Mouse (Mus musculus): ENCODE measurements around the gene BC067074. TPM values are rescaled to one million over a fixed set of nuclear protein-coding genes. Genes with fewer than 3 reads are reported as not detected.

BC067074 gene
- polyA plus RNA-seq, 1 experiment from 2014 or later, result 3.5 TPM

- no peak overlapping the region for H3K4me2 ChIP-seq
- H3K4me1 ChIP-seq, result peaks cover 2% of the 10 kb centered on the region; the same call in 1 of the 2 replicates
- no peak for ATAC-seq (ENCODE audit: insufficient read depth, low FRiP score, low read depth)
- H3K4me3 ChIP-seq (replicated peaks), result no peak overlapping the region
- peaks cover 4% of the 10 kb centered on the region; the same call in 1 of the 2 replicates for H3K36me3 ChIP-seq
- no peak overlapping the region for H3K9ac ChIP-seq
- no peak overlapping the region for H3K27ac ChIP-seq
- no peaks in the 10 kb centered on the region for H3K27me3 ChIP-seq (replicated peaks)
- H3K9me3 ChIP-seq, result no peaks in the 10 kb centered on the region
- WGBS, result 44% methylated on average over 7 of the region's 7 CpGs
Measured at GRCm38 (mm10) chr13:113332256-113332655, 39.3 kb downstream of the BC067074 start.

GRCm38 (mm10) chr13:113333374-113333773, 40.4 kb downstream of the BC067074 start:
- Histone ChIP-seq H3K9me3 (no peaks in the 10 kb centered on the region), H3K4me1 (peaks cover 2% of the 10 kb centered on the region; the same call in 1 of the 2 replicates), H3K4me3 (replicated peaks) (no peak overlapping the region), H3K4me2 (no peak overlapping the region), H3K27ac (no peak overlapping the region), H3K27me3 (replicated peaks) (no peaks in the 10 kb centered on the region), H3K36me3 (peaks cover 4% of the 10 kb centered on the region; the same call in 1 of the 2 replicates), H3K9ac (no peak overlapping the region)
- ATAC-seq (ENCODE audit: insufficient read depth, low FRiP score, low read depth), result no peak
- WGBS, result 82% methylated on average over 6 of the region's 6 CpGs

- 70% methylated on average over 5 of the region's 5 CpGs for WGBS
- H3K27ac ChIP-seq, result no peak overlapping the region
- no peaks in the 10 kb centered on the region for H3K9me3 ChIP-seq
- H3K9ac ChIP-seq, result no peak overlapping the region
- H3K4me1 ChIP-seq, result peaks cover 2% of the 10 kb centered on the region; the same call in 1 of the 2 replicates
- no peak overlapping the region for H3K4me2 ChIP-seq
- H3K4me3 ChIP-seq (replicated peaks), result no peak overlapping the region
- no peak for ATAC-seq (ENCODE audit: insufficient read depth, low FRiP score, low read depth)
- peaks cover 4% of the 10 kb centered on the region; the same call in 1 of the 2 replicates for H3K36me3 ChIP-seq
- no peaks in the 10 kb centered on the region for H3K27me3 ChIP-seq (replicated peaks)
Measured at GRCm38 (mm10) chr13:113333931-113334330, 41.0 kb downstream of the BC067074 start.

GRCm38 (mm10) chr13:113334773-113335172, 41.8 kb downstream of the BC067074 start:
- Histone ChIP-seq H3K4me2 (no peak overlapping the region), H3K4me1 (peaks cover 2% of the 10 kb centered on the region; the same call in 1 of the 2 replicates), H3K4me3 (replicated peaks) (no peak overlapping the region), H3K27ac (no peak overlapping the region), H3K36me3 (peaks cover 4% of the 10 kb centered on the region; the same call in 1 of the 2 replicates), H3K9me3 (no peaks in the 10 kb centered on the region), H3K9ac (no peak overlapping the region), H3K27me3 (replicated peaks) (no peaks in the 10 kb centered on the region)
- ATAC-seq (ENCODE audit: insufficient read depth, low FRiP score, low read depth), result no peak
- WGBS, result 76% methylated on average over 4 of the region's 4 CpGs

GRCm38 (mm10) chr13:113337223-113337858, 44.4 kb downstream of the BC067074 start:
- 61% methylated on average over 6 of the region's 6 CpGs for WGBS
- H3K27ac ChIP-seq, result no peak overlapping the region
- no peaks in the 10 kb centered on the region for H3K36me3 ChIP-seq
- H3K4me3 ChIP-seq (replicated peaks), result no peak overlapping the region
- H3K4me1 ChIP-seq, result peaks cover under 1% of the 10 kb centered on the region; the same call in 1 of the 2 replicates
- no peak overlapping the region for H3K4me2 ChIP-seq
- no peaks in the 10 kb centered on the region for H3K27me3 ChIP-seq (replicated peaks)
- no peak overlapping the region for H3K9ac ChIP-seq
- no peak for ATAC-seq (ENCODE audit: insufficient read depth, low FRiP score, low read depth)
- no peaks in the 10 kb centered on the region for H3K9me3 ChIP-seq

GRCm38 (mm10) chr13:113340644-113341043, 47.7 kb downstream of the BC067074 start:
- no peaks in the 10 kb centered on the region for H3K36me3 ChIP-seq
- no peak overlapping the region for H3K9ac ChIP-seq
- H3K4me2 ChIP-seq, result no peak overlapping the region
- H3K4me3 ChIP-seq (replicated peaks), result no peak overlapping the region
- H3K9me3 ChIP-seq, result no peaks in the 10 kb centered on the region
- H3K27me3 ChIP-seq (replicated peaks), result no peaks in the 10 kb centered on the region
- WGBS, result 61% methylated on average over 2 of the region's 2 CpGs
- no peaks in the 10 kb centered on the region for H3K4me1 ChIP-seq
- ATAC-seq (ENCODE audit: insufficient read depth, low FRiP score, low read depth), result no peak
- H3K27ac ChIP-seq, result no peak overlapping the region

GRCm38 (mm10) chr13:113341161-113341560, 48.2 kb downstream of the BC067074 start:
- Histone ChIP-seq H3K4me1 (no peaks in the 10 kb centered on the region), H3K36me3 (no peaks in the 10 kb centered on the region), H3K27ac (no peak overlapping the region), H3K27me3 (replicated peaks) (no peaks in the 10 kb centered on the region), H3K9ac (no peak overlapping the region), H3K4me3 (replicated peaks) (no peak overlapping the region), H3K4me2 (no peak overlapping the region), H3K9me3 (no peaks in the 10 kb centered on the region)
- no peak for ATAC-seq (ENCODE audit: insufficient read depth, low FRiP score, low read depth)

GRCm38 (mm10) chr13:113342355-113342919, 49.5 kb downstream of the BC067074 start:
- ATAC-seq (ENCODE audit: insufficient read depth, low FRiP score, low read depth), result no peak
- Histone ChIP-seq H3K4me1 (no peaks in the 10 kb centered on the region), H3K4me2 (no peak overlapping the region), H3K36me3 (no peaks in the 10 kb centered on the region), H3K27ac (no peak overlapping the region), H3K9ac (no peak overlapping the region), H3K9me3 (no peaks in the 10 kb centered on the region), H3K27me3 (replicated peaks) (no peaks in the 10 kb centered on the region), H3K4me3 (replicated peaks) (no peak overlapping the region)
- 73% methylated on average over 10 of the region's 10 CpGs for WGBS

- ATAC-seq (ENCODE audit: insufficient read depth, low FRiP score, low read depth), result no peak
- H3K36me3 ChIP-seq, result no peaks in the 10 kb centered on the region
- H3K4me2 ChIP-seq, result no peak overlapping the region
- H3K9me3 ChIP-seq, result no peaks in the 10 kb centered on the region
- H3K9ac ChIP-seq, result no peak overlapping the region
- peaks cover 4% of the 10 kb centered on the region; the same call in 1 of the 2 replicates for H3K4me1 ChIP-seq
- H3K27me3 ChIP-seq (replicated peaks), result no peaks in the 10 kb centered on the region
- WGBS, result 60% methylated on average over 11 of the region's 11 CpGs
- H3K27ac ChIP-seq, result no peak overlapping the region
- H3K4me3 ChIP-seq (replicated peaks), result no peak overlapping the region
Measured at GRCm38 (mm10) chr13:113350743-113351430, 57.9 kb downstream of the BC067074 start.

GRCm38 (mm10) chr13:113353546-113353945, 60.6 kb downstream of the BC067074 start:
- Histone ChIP-seq H3K4me1 (peaks cover 4% of the 10 kb centered on the region; the same call in 1 of the 2 replicates), H3K9ac (no peak overlapping the region), H3K27me3 (replicated peaks) (no peaks in the 10 kb centered on the region), H3K4me2 (no peak overlapping the region), H3K27ac (no peak overlapping the region), H3K9me3 (no peaks in the 10 kb centered on the region), H3K4me3 (replicated peaks) (no peak overlapping the region), H3K36me3 (no peaks in the 10 kb centered on the region)
- WGBS, result 69% methylated on average over 3 of the region's 3 CpGs
- peak; percentile 78 for ATAC-seq (ENCODE audit: insufficient read depth, low FRiP score, low read depth)

GRCm38 (mm10) chr13:113353955-113354354, 61.0 kb downstream of the BC067074 start:
- Histone ChIP-seq H3K36me3 (no peaks in the 10 kb centered on the region), H3K27ac (no peak overlapping the region), H3K4me3 (replicated peaks) (no peak overlapping the region), H3K4me2 (no peak overlapping the region), H3K4me1 (peaks cover 4% of the 10 kb centered on the region; the same call in 1 of the 2 replicates), H3K9me3 (no peaks in the 10 kb centered on the region), H3K9ac (no peak overlapping the region), H3K27me3 (replicated peaks) (no peaks in the 10 kb centered on the region)
- WGBS, result 78% methylated on average over 4 of the region's 4 CpGs
- ATAC-seq (ENCODE audit: insufficient read depth, low FRiP score, low read depth), result peak; percentile 62

- Histone ChIP-seq H3K36me3 (no peaks in the 10 kb centered on the region), H3K9ac (no peak overlapping the region), H3K4me3 (replicated peaks) (no peak overlapping the region), H3K27me3 (replicated peaks) (no peaks in the 10 kb centered on the region), H3K4me1 (peaks cover 4% of the 10 kb centered on the region; the same call in 1 of the 2 replicates), H3K27ac (no peak overlapping the region), H3K4me2 (no peak overlapping the region), H3K9me3 (no peaks in the 10 kb centered on the region)
- 61% methylated on average over 4 of the region's 4 CpGs for WGBS
- ATAC-seq (ENCODE audit: insufficient read depth, low FRiP score, low read depth), result no peak
Measured at GRCm38 (mm10) chr13:113355022-113355421, 62.1 kb downstream of the BC067074 start.

Data from stomach, embryonic 15.5 days (tissue).